Mouse (Mus musculus): Measurements from ENCODE around the gene Xlr4c. TPM values are rescaled to one million over a fixed set of nuclear protein-coding genes. Genes with fewer than 3 reads are reported as not detected.
A peak's percentile ranks its signal among the peaks of the same experiment; 100 is the strongest.
"Not testable (repeated sequence)": the region's sequence is repeated elsewhere in the genome, so short reads cannot be mapped to it uniquely, and the experiment has no call there.

Gene Xlr4c
- 0.19 and 0.93 TPM in 2 replicates for polyA plus RNA-seq (2014; fragmentation: Nextera tagmentation; extraction: Ambion mirVana)

DNA sequence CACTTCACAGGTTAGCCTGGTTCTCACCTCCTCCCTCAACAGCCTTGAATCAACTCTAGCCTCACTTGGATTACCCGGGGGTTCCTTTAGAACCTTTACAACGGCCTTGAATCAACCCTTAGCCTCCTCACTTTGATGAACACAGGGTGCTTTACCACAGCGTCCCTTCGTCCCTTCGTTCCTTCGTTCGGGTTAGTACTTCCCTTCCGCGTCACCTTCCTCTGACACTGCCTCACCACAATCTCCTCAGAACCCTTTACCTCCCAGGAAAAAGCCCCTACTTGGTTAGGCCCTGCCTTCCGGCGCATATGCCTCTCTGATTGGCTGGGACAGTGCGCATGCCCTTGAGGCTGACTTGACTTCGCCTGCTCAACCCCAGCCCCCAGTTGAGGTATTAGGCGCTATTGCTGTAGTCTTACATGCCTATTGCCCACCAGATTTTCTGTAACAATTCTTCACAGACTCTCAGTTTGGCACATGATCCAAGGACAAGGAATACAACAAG lies at the start of gene Xlr4c:
Xlr4c (minus strand) TSS at position 310 of the 505 bp plus-strand sequence.
- 94% methylated on average over 7 of the region's 14 CpGs for WGBS

DNA sequence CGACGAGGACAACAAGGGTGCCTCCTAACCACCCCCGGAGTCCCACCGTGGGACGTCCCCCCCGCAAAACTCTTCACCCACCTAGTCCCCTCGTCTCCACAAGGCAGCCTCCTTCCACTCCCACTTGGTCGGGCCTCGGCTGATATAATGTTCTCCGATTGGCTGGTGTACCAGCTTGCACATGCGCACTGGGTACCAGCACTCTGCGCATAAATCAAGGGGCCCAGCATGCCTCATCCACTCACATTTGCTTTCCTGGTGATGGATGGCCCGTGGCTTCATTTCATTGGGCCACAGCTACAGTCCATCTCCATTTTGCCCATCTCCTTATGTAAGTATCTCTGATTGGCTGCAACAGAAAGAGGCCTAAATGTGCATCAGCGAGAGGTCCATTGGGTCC lies 22.3 kb upstream of the Xlr4c start, which contains the start of gene Xlr3c:
Xlr3c (minus strand) TSS at position 121 of the 400 bp plus-strand sequence.
- not testable (repeated sequence) for H3K4me2 ChIP-seq (ENCODE audit: low read depth); H3K27ac ChIP-seq (ENCODE audit: low read depth, low read length); H3K27me3 ChIP-seq (ENCODE audit: control insufficient read depth, insufficient read depth, low read length); H3K4me1 ChIP-seq (ENCODE audit: control insufficient read depth, insufficient read depth, low read length); H3K9me3 ChIP-seq (ENCODE audit: control insufficient read depth, low read length); ATAC-seq (ENCODE audit: insufficient read depth, low FRiP score, low TSS enrichment); H3K4me3 ChIP-seq (ENCODE audit: low read depth, low read length); H3K9ac ChIP-seq (ENCODE audit: low read length); DNase-seq (ENCODE audit: low spot score); H3K36me3 ChIP-seq (ENCODE audit: control insufficient read depth, insufficient read depth, low read length)
- WGBS = 93% methylated on average over 14 of the region's 14 CpGs

More for the DNA sequence above, at the start of gene Xlr4c:
- not testable (repeated sequence) for H3K36me3 ChIP-seq (ENCODE audit: control insufficient read depth, insufficient read depth, low read length); H3K9me3 ChIP-seq (ENCODE audit: control insufficient read depth, low read length); H3K27ac ChIP-seq (ENCODE audit: low read depth, low read length); H3K4me2 ChIP-seq (ENCODE audit: low read depth); DNase-seq (ENCODE audit: low spot score); ATAC-seq (ENCODE audit: insufficient read depth, low FRiP score, low TSS enrichment); H3K9ac ChIP-seq (ENCODE audit: low read length); H3K4me3 ChIP-seq (ENCODE audit: low read depth, low read length); H3K4me1 ChIP-seq (ENCODE audit: control insufficient read depth, insufficient read depth, low read length); H3K27me3 ChIP-seq (ENCODE audit: control insufficient read depth, insufficient read depth, low read length)

DNA sequence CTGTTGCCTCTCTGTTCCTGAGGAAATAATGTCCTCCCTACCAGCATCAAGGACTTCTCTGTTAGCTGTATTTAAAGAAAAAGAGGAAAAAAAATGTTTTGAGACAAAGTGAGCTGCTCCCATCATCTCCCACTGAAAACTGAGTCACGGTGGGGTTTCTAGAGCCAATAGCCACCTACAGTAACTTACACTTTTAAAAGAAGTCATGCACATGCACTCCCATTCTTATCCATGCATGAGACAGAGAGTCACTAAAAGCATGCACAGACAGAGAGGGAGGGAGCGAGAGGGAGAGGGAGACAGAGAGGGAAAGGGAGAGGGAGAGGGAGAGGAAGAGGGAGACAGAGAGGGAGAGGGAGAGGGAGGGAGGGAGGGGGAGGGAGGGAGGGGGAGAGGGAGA lies 19.5 kb upstream of the Xlr4c start:
- ATAC-seq (ENCODE audit: insufficient read depth, low FRiP score, low TSS enrichment); H3K36me3 ChIP-seq (ENCODE audit: control insufficient read depth, insufficient read depth, low read length); H3K4me1 ChIP-seq (ENCODE audit: control insufficient read depth, insufficient read depth, low read length); H3K4me2 ChIP-seq (ENCODE audit: low read depth); H3K9me3 ChIP-seq (ENCODE audit: control insufficient read depth, low read length); DNase-seq (ENCODE audit: low spot score); H3K27me3 ChIP-seq (ENCODE audit: control insufficient read depth, insufficient read depth, low read length); H3K9ac ChIP-seq (ENCODE audit: low read length); H3K4me3 ChIP-seq (ENCODE audit: low read depth, low read length); H3K27ac ChIP-seq (ENCODE audit: low read depth, low read length): not testable (repeated sequence)
- WGBS = 69% methylated on average over 1 of the region's 2 CpGs

DNA sequence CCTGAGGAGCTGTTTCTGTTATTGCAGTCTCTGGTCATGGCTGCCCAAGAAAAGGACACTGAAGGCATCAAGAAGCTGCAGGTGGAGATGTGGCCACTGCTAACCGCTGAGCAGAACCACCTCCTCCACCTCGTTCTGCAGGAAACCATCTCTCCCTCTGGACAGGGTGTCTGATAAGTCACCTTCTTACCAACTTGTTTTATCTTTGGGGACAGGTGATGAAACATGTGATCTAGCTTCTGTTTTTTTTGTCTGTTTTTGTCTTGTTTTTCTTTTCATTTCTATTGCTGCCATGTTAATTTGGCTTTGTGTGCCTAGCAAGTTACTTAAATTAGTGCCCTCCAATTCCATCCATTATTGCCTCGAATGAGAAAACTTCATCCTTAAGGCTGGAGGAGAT lies 13.6 kb downstream of the Xlr4c start:
- WGBS = 34% methylated on average over 3 of the region's 3 CpGs
- ATAC-seq (ENCODE audit: insufficient read depth, low FRiP score, low TSS enrichment) (no peak), DNase-seq (ENCODE audit: low spot score) (no peak)
- Histone ChIP-seq H3K27me3 (ENCODE audit: control insufficient read depth, insufficient read depth, low read length) (no peaks in the 10 kb centered on the region), H3K4me3 (ENCODE audit: low read depth, low read length) (peak overlapping the region; percentile 61), H3K4me1 (ENCODE audit: control insufficient read depth, insufficient read depth, low read length) (no peaks in the 10 kb centered on the region), H3K27ac (ENCODE audit: low read depth, low read length) (no peak overlapping the region), H3K9ac (ENCODE audit: low read length) (peak overlapping the region; percentile 71), H3K9me3 (ENCODE audit: control insufficient read depth, low read length) (no peaks in the 10 kb centered on the region), H3K4me2 (ENCODE audit: low read depth) (peak overlapping the region; percentile 77), H3K36me3 (ENCODE audit: control insufficient read depth, insufficient read depth, low read length) (no peaks in the 10 kb centered on the region)

DNA sequence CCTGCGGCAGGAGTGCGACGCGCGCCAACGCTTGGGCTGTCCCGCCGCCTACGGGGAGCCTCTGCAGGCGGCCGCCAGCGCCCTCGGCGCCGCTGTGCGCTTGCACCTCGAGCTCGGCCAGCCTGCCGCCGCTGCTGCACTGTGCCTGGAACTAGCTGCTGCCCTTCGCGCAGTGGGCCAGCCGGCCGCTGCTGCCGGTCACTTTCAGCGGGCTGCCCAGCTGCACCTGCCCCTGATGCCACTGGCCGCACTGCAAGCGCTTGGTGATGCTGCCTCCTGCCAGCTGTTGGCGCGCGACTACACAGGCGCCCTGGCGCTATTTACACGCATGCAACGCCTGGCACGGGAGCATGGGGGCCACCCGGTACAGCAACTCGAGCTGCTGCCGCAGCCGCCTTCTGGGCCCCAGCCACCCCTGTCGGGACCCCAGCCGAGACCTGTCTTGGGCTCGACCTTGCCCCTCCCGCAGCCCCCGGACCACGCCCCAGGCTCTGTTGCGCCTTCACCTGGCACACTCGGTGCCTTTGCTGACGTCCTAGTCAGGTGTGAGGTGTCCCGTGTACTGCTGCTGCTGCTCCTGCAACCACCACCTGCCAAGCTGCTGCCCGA lies 14.2 kb downstream of the Xlr4c start:
- Histone ChIP-seq H3K9me3 (ENCODE audit: control insufficient read depth, low read length) (no peaks in the 10 kb centered on the region), H3K4me3 (ENCODE audit: low read depth, low read length) (peak overlapping the region; percentile 61), H3K4me1 (ENCODE audit: control insufficient read depth, insufficient read depth, low read length) (no peaks in the 10 kb centered on the region), H3K36me3 (ENCODE audit: control insufficient read depth, insufficient read depth, low read length) (no peaks in the 10 kb centered on the region), H3K27me3 (ENCODE audit: control insufficient read depth, insufficient read depth, low read length) (no peaks in the 10 kb centered on the region), H3K27ac (ENCODE audit: low read depth, low read length) (peak overlapping the region; percentile 82), H3K9ac (ENCODE audit: low read length) (peak overlapping the region; percentile 71), H3K4me2 (ENCODE audit: low read depth) (peak overlapping the region; percentile 77)
- WGBS = 24% methylated on average over 43 of the region's 51 CpGs
- peak; percentile 65 for ATAC-seq (ENCODE audit: insufficient read depth, low FRiP score, low TSS enrichment)
- DNase-seq (ENCODE audit: low spot score) = peak; percentile 39

DNA sequence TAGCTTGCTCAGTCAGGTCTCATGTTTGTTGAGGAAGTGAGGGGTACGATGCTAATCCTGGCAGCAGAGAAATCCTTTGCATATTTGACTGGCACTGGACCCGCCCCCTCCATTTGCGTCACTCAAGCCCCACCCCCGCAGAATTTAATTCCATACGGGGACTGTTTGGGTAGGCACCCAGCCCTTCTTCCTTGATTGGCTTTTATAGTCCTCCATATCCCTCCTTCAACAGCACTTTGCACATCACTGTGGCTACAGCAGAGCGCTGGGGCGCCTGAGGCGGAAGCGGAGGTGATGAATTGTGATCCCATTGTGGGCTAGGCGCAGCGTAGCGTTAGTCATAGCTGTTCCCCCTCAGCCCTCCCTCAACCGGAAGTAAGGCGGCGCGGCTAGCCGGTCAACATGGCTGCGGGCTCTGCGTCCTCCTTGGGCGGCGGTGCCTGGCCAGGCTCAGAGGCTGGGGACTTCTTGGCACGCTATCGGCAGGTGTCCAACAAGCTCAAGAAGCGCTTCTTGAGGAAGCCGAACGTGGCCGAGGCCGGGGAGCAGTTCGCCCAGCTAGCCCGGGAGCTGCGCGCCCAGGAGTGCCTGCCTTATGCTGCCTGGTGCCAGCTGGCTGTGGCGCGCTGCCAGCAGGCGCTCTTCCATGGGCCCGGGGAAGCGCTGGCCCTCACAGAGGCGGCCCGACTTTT lies 14.9 kb downstream of the Xlr4c start, which contains the start of gene F8a:
F8a (plus strand) TSS at position 378 of the 692 bp plus-strand sequence.
- H3K4me2 ChIP-seq (ENCODE audit: low read depth) = peak within 1 kb of the TSS; percentile 77
- H3K9me3 ChIP-seq (ENCODE audit: control insufficient read depth, low read length) = no peaks in the 10 kb centered on the region
- peak within 1 kb of the TSS; percentile 71 for H3K9ac ChIP-seq (ENCODE audit: low read length)
- H3K36me3 ChIP-seq (ENCODE audit: control insufficient read depth, insufficient read depth, low read length) = no peaks in the 10 kb centered on the region
- H3K27ac ChIP-seq (ENCODE audit: low read depth, low read length) = peak within 1 kb of the TSS; percentile 82
- H3K27me3 ChIP-seq (ENCODE audit: control insufficient read depth, insufficient read depth, low read length) = no peaks in the 10 kb centered on the region
- peak within 1 kb of the TSS; percentile 61 for H3K4me3 ChIP-seq (ENCODE audit: low read depth, low read length)
- no peaks in the 10 kb centered on the region for H3K4me1 ChIP-seq (ENCODE audit: control insufficient read depth, insufficient read depth, low read length)
- ATAC-seq (ENCODE audit: insufficient read depth, low FRiP score, low TSS enrichment) (peak; percentile 97), DNase-seq (ENCODE audit: low spot score) (peak; percentile 85)
- WGBS = 12% methylated on average over 36 of the region's 39 CpGs

DNA sequence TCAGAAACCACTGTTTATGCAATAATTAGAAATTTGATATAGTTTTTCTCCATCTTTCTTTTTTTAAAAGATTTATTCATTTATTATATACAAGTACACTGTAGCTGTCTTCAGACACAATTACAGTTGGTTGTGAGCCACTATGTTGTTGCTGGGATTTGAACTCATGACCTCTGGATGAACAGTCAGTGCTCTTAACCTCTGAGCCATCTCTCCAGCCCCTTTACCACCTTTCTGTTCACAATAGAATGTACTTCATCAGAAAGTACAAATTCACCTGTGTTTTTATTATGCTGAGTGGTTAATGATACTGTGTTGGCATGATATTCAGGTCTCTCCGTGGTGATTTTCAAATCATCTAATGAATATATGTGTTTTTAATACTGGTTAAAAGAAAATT lies 17.6 kb downstream of the Xlr4c start:
- WGBS = 51% methylated on average over 1 of the region's 1 CpGs
- ATAC-seq (ENCODE audit: insufficient read depth, low FRiP score, low TSS enrichment) (no peak), DNase-seq (ENCODE audit: low spot score) (no peak)
- Histone ChIP-seq H3K4me2 (ENCODE audit: low read depth) (no peak overlapping the region), H3K4me3 (ENCODE audit: low read depth, low read length) (no peak overlapping the region), H3K4me1 (ENCODE audit: control insufficient read depth, insufficient read depth, low read length) (no peaks in the 10 kb centered on the region), H3K27me3 (ENCODE audit: control insufficient read depth, insufficient read depth, low read length) (no peaks in the 10 kb centered on the region), H3K9me3 (ENCODE audit: control insufficient read depth, low read length) (no peaks in the 10 kb centered on the region), H3K9ac (ENCODE audit: low read length) (no peak overlapping the region), H3K27ac (ENCODE audit: low read depth, low read length) (no peak overlapping the region), H3K36me3 (ENCODE audit: control insufficient read depth, insufficient read depth, low read length) (no peaks in the 10 kb centered on the region)

DNA sequence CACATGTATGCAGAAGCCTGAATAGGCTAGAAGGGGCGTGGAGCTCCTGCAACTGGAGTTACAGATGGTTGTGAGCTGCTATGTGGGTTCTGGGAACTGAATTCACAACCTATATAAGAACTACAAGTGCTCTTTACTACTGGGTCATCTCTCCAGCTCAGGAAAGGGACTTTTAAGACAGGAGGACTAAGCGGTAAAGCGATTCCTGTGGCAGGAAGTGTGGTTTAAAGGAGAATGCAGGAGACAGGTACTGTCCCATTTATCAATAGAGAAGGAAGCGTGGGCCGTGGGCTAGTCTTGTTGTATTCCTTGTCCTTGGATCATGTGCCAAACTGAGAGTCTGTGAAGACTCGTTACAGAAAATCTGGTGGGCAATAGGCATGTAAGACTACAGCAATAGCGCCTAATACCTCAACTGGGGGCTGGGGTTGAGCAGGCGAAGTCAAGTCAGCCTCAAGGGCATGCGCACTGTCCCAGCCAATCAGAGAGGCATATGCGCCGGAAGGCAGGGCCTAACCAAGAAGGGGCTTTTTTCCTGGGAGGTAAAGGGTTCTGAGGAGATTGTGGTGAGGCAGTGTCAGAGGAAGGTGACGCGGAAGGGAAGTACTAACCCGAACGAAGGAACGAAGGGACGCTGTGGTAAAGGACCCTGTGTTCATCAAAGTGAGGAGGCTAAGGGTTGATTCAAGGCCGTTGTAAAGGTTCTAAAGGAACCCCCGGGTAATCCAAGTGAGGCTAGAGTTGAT lies 28.9 kb downstream of the Xlr4c start, which contains the start of gene Xlr4b:
Xlr4b (plus strand) TSS at position 515 of the 746 bp plus-strand sequence.
- not testable (repeated sequence) for ATAC-seq (ENCODE audit: insufficient read depth, low FRiP score, low TSS enrichment); H3K4me1 ChIP-seq (ENCODE audit: control insufficient read depth, insufficient read depth, low read length); H3K4me3 ChIP-seq (ENCODE audit: low read depth, low read length); H3K4me2 ChIP-seq (ENCODE audit: low read depth); H3K9ac ChIP-seq (ENCODE audit: low read length); H3K9me3 ChIP-seq (ENCODE audit: control insufficient read depth, low read length); H3K36me3 ChIP-seq (ENCODE audit: control insufficient read depth, insufficient read depth, low read length); DNase-seq (ENCODE audit: low spot score); H3K27me3 ChIP-seq (ENCODE audit: control insufficient read depth, insufficient read depth, low read length); H3K27ac ChIP-seq (ENCODE audit: low read depth, low read length)
- WGBS = 82% methylated on average over 10 of the region's 19 CpGs

Data from neural tube, embryonic 11.5 days (tissue).